Mouse (Mus musculus): ENCODE data around the gene Asah2. TPM values are rescaled to one million over a fixed set of nuclear protein-coding genes. Genes with fewer than 3 reads are reported as not detected.
A peak's percentile ranks its signal among the peaks of the same experiment; 100 is the strongest.
"Not testable (repeated sequence)": the region's sequence is repeated elsewhere in the genome, so short reads cannot be mapped to it uniquely, and the experiment has no call there.

Asah2 gene
- 1.2 and 1.3 TPM in 2 replicates for polyA plus RNA-seq (2015; fragmentation: Nextera tagmentation; extraction: Ambion mirVana)

GRCm38 (mm10) chr19:32107771-32108306 lies at the start of gene Asah2:
Asah2 (minus strand) TSS chr19:32108211.
- Histone ChIP-seq H3K36me3 (no peaks in the 10 kb centered on the region), H3K9me3 (no peaks in the 10 kb centered on the region), H3K4me1 (replicated peaks) (peaks cover 9% of the 10 kb centered on the region; the same call in 1 of the 2 replicates), H3K4me2 (peak within 1 kb of the TSS; percentile 85), H3K9ac (peak within 1 kb of the TSS; percentile 78), H3K27ac (replicated peaks) (peak within 1 kb of the TSS; percentile 78), H3K4me3 (peak within 1 kb of the TSS; percentile 64), H3K27me3 (no peaks in the 10 kb centered on the region)
- peak; percentile 96 for ATAC-seq (ENCODE audit: low FRiP score, low read depth)
- WGBS = 2% methylated on average over 21 of the region's 28 CpGs

- Histone ChIP-seq H3K4me2 (no peak overlapping the region), H3K9me3 (no peaks in the 10 kb centered on the region), H3K36me3 (peaks cover 7% of the 10 kb centered on the region), H3K27me3 (no peaks in the 10 kb centered on the region), H3K4me3 (no peak overlapping the region), H3K4me1 (replicated peaks) (no peaks in the 10 kb centered on the region), H3K27ac (replicated peaks) (no peak overlapping the region), H3K9ac (no peak overlapping the region)
- ATAC-seq (ENCODE audit: low FRiP score, low read depth) = no peak
- WGBS = 89% methylated on average over 6 of the region's 6 CpGs
Observed at GRCm38 (mm10) chr19:32157045-32157444, 49.0 kb upstream of the Asah2 start.

- 80% methylated on average over 6 of the region's 6 CpGs for WGBS
- Histone ChIP-seq H3K4me1 (replicated peaks) (no peaks in the 10 kb centered on the region), H3K9ac (no peak overlapping the region), H3K4me2 (no peak overlapping the region), H3K4me3 (no peak overlapping the region), H3K27ac (replicated peaks) (no peak overlapping the region), H3K9me3 (no peaks in the 10 kb centered on the region), H3K27me3 (no peaks in the 10 kb centered on the region), H3K36me3 (no peaks in the 10 kb centered on the region)
- ATAC-seq (ENCODE audit: low FRiP score, low read depth) = no peak
Observed at GRCm38 (mm10) chr19:32152529-32152928, 44.5 kb upstream of the Asah2 start.

GRCm38 (mm10) chr19:32148710-32149109 lies 40.7 kb upstream of the Asah2 start:
- H3K27me3 ChIP-seq = no peaks in the 10 kb centered on the region
- 93% methylated on average over 5 of the region's 5 CpGs for WGBS
- H3K4me2 ChIP-seq = no peak overlapping the region
- H3K4me3 ChIP-seq = no peak overlapping the region
- H3K4me1 ChIP-seq (replicated peaks) = no peaks in the 10 kb centered on the region
- no peak overlapping the region for H3K27ac ChIP-seq (replicated peaks)
- H3K9me3 ChIP-seq = no peaks in the 10 kb centered on the region
- H3K36me3 ChIP-seq = no peaks in the 10 kb centered on the region
- H3K9ac ChIP-seq = no peak overlapping the region
- ATAC-seq (ENCODE audit: low FRiP score, low read depth) = no peak

- 84% methylated on average over 6 of the region's 6 CpGs for WGBS
- ATAC-seq (ENCODE audit: low FRiP score, low read depth) = no peak
Observed at GRCm38 (mm10) chr19:32142383-32142782, 34.4 kb upstream of the Asah2 start.

GRCm38 (mm10) chr19:32138361-32139088 lies 30.5 kb upstream of the Asah2 start:
- no peaks in the 10 kb centered on the region for H3K36me3 ChIP-seq
- H3K4me2 ChIP-seq = no peak overlapping the region
- no peak for ATAC-seq (ENCODE audit: low FRiP score, low read depth)
- H3K9ac ChIP-seq = no peak overlapping the region
- H3K9me3 ChIP-seq = no peaks in the 10 kb centered on the region
- H3K27ac ChIP-seq (replicated peaks) = no peak overlapping the region
- H3K4me1 ChIP-seq (replicated peaks) = no peaks in the 10 kb centered on the region
- H3K27me3 ChIP-seq = no peaks in the 10 kb centered on the region
- H3K4me3 ChIP-seq = no peak overlapping the region
- WGBS = 85% methylated on average over 14 of the region's 14 CpGs

More at GRCm38 (mm10) chr19:32142383-32142782, 34.4 kb upstream of the Asah2 start:
- no peak overlapping the region for H3K9ac ChIP-seq
- no peaks in the 10 kb centered on the region for H3K4me1 ChIP-seq (replicated peaks)
- no peak overlapping the region for H3K4me2 ChIP-seq
- H3K9me3 ChIP-seq = no peaks in the 10 kb centered on the region
- H3K27ac ChIP-seq (replicated peaks) = no peak overlapping the region
- no peak overlapping the region for H3K4me3 ChIP-seq
- no peaks in the 10 kb centered on the region for H3K36me3 ChIP-seq
- H3K27me3 ChIP-seq = no peaks in the 10 kb centered on the region

GRCm38 (mm10) chr19:32137904-32138303 lies 29.9 kb upstream of the Asah2 start:
- no peaks in the 10 kb centered on the region for H3K4me1 ChIP-seq (replicated peaks)
- H3K4me2 ChIP-seq = no peak overlapping the region
- no peak overlapping the region for H3K27ac ChIP-seq (replicated peaks)
- no peaks in the 10 kb centered on the region for H3K36me3 ChIP-seq
- H3K9me3 ChIP-seq = no peaks in the 10 kb centered on the region
- H3K4me3 ChIP-seq = no peak overlapping the region
- WGBS = 86% methylated on average over 5 of the region's 5 CpGs
- no peaks in the 10 kb centered on the region for H3K27me3 ChIP-seq
- H3K9ac ChIP-seq = no peak overlapping the region
- ATAC-seq (ENCODE audit: low FRiP score, low read depth) = no peak

- Histone ChIP-seq H3K27ac (replicated peaks) (no peak overlapping the region), H3K9ac (no peak overlapping the region), H3K4me3 (no peak overlapping the region), H3K36me3 (no peaks in the 10 kb centered on the region), H3K4me2 (no peak overlapping the region), H3K4me1 (replicated peaks) (no peaks in the 10 kb centered on the region), H3K9me3 (no peaks in the 10 kb centered on the region), H3K27me3 (no peaks in the 10 kb centered on the region)
- ATAC-seq (ENCODE audit: low FRiP score, low read depth) = 0 out of 2 replicates have a peak, but pooled peaks have one; percentile 60
- 37% methylated on average over 4 of the region's 4 CpGs for WGBS
Observed at GRCm38 (mm10) chr19:32136888-32137625, 29.0 kb upstream of the Asah2 start.

GRCm38 (mm10) chr19:32131707-32132488 lies 23.9 kb upstream of the Asah2 start:
- not testable (repeated sequence) for H3K36me3 ChIP-seq; H3K4me2 ChIP-seq; H3K9ac ChIP-seq; H3K27me3 ChIP-seq; H3K9me3 ChIP-seq; H3K4me1 ChIP-seq (replicated peaks); H3K27ac ChIP-seq (replicated peaks); H3K4me3 ChIP-seq
- WGBS = 90% methylated on average over 15 of the region's 17 CpGs
- peak; percentile 69 for ATAC-seq (ENCODE audit: low FRiP score, low read depth)

- H3K27ac ChIP-seq (replicated peaks) = no peak overlapping the region
- H3K4me3 ChIP-seq = no peak overlapping the region
- no peaks in the 10 kb centered on the region for H3K9me3 ChIP-seq
- H3K9ac ChIP-seq = no peak overlapping the region
- no peaks in the 10 kb centered on the region for H3K27me3 ChIP-seq
- 92% methylated on average over 8 of the region's 8 CpGs for WGBS
- no peaks in the 10 kb centered on the region for H3K36me3 ChIP-seq
- H3K4me1 ChIP-seq (replicated peaks) = no peaks in the 10 kb centered on the region
- no peak overlapping the region for H3K4me2 ChIP-seq
- no peak for ATAC-seq (ENCODE audit: low FRiP score, low read depth)
Observed at GRCm38 (mm10) chr19:32129281-32129680, 21.3 kb upstream of the Asah2 start.

- no peaks in the 10 kb centered on the region for H3K4me1 ChIP-seq (replicated peaks)
- no peak overlapping the region for H3K4me3 ChIP-seq
- no peaks in the 10 kb centered on the region for H3K9me3 ChIP-seq
- H3K27ac ChIP-seq (replicated peaks) = no peak overlapping the region
- H3K27me3 ChIP-seq = no peaks in the 10 kb centered on the region
- 82% methylated on average over 10 of the region's 10 CpGs for WGBS
- no peak for ATAC-seq (ENCODE audit: low FRiP score, low read depth)
- H3K9ac ChIP-seq = no peak overlapping the region
- no peaks in the 10 kb centered on the region for H3K36me3 ChIP-seq
- no peak overlapping the region for H3K4me2 ChIP-seq
Observed at GRCm38 (mm10) chr19:32127180-32127850, 19.3 kb upstream of the Asah2 start.
